Mouse (Mus musculus) adrenal gland, adult 8-10 months (tissue): ENCODE measurements at regions not wholly inside any gene's neighbourhood (a gene's known extent, or its start where the extent isn't known, plus 50 kb on each side); places are given as distances from the start of the nearest gene placed in this dataset.

Source experiments
- DNase-seq: peaks from one replicate; pipeline ENCODE4 v3.0.0; 2022

DNA sequence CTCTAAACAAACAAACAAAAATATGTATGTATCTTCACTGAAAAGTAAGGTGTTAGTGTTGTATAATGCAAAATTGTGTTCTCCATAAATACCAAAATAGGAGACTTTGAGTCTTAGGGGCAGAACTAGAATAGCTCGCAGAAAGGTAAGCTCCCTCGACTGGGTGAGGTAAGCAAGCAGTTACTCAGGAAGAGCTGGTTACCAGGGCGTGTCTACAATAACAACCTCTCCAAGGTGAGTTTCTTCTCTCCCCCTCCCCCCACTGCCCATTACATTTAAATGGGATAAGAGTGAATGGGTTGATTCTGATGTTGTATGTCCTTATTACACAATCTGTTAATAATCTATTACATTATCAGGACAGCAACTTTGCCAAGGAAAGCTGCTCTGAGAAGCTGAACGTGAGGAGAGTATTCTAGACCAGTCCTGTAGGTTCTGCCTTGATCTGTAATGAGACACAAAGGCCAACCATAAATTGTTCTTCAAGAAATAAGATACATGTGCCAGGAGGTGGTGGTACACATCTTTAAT, 125.2 kb upstream of the Zfand5 start:
- no peak for DNase-seq

DNA sequence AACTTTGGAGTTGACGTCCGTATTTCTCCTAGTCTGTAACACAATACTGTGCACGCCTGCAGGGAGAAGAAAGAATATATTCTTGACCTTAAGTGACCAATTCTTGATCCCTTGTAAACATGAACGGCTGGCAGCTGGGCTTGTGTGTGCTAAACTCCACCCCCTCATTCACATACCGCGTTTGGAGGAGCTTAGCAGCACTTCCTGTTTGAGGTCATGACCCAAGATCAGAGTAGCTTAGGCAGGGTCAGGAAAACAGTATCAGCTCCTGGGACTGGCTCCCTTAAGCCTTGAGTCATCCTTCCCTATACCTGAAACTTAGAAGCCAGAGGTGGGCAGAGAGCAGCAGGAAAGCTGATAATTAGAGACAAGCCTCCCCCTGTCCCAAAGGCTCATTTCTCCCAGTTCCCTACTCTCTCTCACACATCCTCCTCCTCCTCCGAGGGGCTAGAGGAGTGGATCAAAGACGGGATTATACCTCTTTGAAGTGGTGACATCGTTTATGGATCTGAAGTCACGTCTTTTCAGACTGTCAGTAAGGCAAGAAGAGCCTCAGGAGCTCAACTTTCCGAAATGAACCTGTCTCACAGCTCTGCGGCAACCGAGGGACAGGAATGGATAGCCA, 127.3 kb upstream of the Zfand5 start:
- DNase-seq: no peak

DNA sequence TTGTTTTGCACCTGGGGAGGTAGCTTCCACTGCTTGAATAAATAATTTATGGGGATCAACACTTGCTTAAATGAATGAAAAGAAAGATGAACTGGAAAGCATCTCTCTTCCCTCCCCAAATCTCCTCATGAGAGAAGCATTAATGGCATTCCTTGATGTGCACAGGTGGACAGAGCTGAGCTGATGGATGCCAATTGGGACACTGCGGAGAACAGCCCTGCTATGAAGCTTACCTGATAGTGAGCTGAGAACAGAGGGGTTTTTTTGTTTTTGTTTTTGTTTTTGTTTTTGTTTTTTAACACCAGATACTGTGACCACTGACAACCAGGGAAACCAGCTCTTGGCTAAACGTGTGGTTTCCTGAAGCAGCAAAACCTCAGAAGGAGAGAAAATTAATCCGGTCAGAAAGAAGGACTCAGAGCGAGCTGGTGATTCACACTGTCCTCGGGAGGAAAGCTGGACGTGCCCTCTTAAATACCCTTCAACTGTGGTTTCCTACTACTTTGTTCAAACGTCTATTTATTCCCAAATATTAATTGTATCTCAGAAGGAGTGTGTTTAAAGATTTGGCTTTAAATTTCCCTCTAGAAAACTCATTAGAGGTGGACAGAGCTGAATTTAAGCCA, 128.0 kb upstream of the Zfand5 start:
- no peak for DNase-seq

DNA sequence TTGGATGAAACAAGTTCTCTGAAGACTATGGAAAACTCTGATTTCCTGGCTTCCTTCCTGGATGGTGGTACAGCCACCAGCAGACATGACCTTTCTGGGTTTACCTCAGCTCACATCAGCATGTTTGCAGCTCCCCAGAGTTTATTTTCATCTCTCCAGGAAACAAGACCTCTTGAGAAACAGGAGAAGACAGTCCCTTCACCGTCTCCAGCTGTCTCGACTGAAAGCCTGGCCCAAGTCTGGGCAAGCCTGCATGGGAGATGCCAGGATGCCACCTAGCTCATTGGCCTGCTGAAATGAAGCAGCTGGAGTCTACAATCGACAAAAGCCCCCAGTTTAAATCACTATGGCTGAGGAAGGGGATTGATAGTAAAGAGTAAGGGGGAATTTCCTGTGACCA, 131.6 kb upstream of the Zfand5 start:
- no peak for DNase-seq

DNA sequence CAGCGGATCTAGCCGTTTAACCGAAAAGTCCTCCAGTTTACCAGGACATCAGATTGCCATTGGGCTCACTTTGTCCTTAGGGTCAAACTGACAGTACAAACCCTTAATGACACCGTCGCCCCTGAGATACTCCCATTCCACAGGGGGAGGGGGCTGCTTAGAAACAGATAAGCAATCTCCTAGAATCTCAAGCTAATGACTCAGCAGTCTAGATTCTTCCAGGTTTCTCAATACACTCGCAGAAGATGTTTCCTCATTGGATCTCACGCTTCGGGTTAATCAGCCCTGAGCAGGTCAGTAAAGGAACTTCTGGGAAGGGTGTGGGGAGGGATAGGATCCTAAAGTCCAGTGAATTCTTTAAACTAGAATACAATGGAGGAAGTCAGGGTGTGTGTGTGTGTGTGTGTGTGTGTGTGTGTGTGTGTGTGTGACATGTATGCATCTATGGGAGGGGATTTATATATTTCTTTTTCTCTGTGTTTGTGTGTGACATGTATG, 133.0 kb upstream of the Zfand5 start:
- no peak for DNase-seq

DNA sequence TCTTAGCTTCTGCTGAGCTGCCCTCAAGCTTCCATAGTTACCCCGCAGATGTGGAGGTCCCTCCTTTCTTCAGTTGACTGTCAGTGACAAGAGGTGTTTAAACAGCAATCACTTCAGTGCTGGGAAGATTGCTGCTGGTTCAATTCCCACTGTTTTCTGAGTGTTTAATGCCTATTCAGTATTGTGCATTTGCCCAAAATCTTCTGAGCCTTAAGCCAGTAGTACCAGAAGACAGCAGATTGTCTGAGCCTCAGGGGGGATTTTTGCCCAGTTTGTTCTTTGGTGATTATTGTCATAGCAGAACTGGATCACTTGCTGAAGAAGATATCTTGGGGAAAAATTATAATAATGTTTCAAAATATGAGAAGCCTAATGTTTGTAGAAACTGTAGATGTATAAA, 135.3 kb upstream of the Zfand5 start:
- DNase-seq: no peak

DNA sequence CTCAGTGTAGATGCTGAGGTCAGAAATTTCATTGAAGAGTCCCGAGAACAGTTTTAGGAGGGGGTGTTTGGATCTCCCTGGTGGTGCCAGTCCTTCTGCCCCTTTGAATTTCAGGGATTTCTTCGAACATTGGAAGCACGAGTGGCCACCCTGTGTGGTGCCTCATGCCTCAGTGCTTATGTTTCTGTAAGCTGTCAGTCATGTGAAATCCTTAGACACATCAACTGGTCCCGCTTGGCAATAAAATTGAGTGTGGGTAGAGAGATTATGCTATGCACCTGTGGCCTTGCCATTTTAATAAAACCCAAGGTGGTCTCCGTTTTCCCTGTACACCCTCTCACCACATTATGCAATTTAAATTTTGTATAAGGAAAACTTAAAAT, 136.1 kb upstream of the Zfand5 start:
- DNase-seq: no peak

DNA sequence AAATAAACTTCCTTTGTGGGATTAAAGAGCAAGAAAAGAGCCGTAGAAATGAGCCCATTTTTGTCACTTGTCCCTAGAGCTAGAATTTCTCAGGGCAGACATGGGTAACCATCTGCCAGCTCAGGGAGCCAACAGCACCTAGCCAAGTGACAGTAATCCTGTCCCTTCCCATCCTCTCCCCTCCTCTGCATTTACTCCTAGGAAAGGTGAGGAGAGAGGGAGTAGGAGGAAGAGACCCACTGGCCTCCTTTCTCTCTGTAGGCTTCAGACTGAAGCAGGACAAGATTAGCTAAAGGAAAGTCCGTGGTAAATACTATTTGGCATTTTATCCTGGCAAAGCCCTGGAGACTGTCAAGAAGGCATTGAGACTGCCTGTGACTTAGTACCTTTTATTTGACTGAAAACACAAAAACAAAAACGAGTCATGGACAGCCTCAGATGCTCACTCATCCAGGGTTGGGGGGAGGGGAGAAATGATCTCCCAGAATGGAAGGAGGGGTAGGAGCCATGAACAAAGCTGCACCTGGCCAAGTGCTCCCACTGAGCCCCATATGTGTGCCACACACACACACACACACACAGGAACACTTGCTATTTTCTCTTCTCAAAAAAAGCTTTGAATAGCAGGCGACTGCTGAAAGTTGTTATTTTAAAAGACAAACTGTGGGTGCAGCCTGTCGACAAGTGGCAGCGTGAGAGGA, 136.6 kb upstream of the Zfand5 start:
- no peak for DNase-seq

DNA sequence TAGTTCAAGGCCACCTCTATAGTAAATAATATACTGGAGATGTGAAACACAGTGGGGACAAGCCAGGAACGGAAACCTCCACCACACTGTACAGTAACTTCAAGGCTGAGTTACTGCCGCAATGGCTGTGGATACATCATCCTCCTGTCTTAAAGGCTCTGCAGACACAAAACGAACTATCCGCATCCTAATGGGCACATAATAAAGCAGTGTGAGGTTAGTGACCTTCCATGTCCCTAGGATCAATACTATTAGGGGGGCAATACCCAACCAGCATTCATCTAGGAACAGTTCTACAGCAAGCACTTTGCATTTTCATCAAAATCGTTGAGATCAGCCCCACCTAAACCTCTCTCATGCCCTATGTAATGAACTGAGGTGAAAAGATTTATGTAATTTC, 142.4 kb upstream of the Zfand5 start:
- DNase-seq: no peak

DNA sequence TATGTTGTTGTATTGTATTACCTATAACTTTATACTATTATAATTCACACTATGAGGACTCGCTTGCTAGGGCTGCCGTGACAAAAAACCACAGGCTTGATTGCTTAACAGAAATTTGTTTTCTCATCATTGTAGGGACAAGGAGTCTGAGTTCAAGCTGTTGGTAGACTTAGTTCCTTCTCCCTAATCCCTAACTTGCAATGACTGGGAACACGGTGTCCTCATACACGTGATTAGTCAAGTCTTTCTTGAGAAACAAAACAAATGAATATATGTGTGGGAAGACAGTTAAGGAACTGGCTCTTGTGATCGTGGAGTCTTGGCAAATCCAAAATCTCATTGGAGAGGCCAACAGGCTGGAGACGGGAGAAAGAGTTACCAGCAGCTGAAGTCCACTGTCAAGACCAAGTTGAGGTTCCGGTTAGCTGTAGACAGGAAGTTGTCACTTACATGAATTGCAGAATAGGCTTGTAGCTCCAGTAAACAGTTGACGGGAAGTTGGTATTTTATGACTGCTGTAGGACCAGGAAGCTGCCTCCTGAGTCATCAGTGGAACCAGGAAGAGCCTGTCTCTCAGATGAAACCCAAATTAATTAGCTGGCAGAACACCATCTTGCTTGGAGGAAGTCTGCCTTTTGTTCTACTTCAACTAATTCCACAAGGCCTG, 144.9 kb upstream of the Zfand5 start:
- DNase-seq: no peak

DNA sequence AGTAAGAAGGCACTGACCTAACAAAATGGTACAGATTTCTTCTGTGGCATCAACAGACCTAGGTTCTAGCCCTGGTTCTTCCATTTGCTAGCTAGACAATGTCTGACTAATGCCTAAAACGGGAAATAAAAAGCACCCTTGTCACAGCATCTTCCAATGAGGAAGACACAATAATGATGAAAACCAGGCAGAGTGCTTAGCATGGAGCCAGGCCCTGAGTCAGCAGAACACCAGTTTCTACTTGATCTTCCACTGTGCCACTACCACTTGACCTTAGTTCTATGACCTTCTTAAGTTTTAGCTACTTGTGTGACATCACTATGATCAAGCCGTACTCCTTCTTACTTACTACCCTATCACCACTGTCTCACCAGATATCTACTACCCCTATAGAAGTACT, 145.4 kb upstream of the Zfand5 start:
- DNase-seq: no peak

DNA sequence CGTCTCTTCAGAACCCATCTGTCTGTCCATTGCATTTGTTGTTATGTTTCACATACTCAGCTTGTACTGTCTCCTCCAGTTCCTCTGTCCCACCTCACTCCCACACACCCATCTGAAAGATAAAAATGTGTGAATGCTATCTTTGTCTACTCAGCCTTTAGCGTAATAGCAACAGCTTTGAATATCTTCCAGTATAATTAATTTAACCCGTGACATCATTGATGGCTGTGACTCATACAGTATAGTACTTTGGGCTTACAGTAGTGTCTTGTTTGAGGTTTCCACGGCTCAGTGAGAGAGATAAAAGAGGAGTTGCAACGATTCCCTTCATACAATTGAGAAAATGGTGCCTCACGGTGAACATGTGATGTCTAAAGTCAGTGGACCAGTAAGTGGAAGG, 152.6 kb upstream of the Zfand5 start:
- DNase-seq: no peak

DNA sequence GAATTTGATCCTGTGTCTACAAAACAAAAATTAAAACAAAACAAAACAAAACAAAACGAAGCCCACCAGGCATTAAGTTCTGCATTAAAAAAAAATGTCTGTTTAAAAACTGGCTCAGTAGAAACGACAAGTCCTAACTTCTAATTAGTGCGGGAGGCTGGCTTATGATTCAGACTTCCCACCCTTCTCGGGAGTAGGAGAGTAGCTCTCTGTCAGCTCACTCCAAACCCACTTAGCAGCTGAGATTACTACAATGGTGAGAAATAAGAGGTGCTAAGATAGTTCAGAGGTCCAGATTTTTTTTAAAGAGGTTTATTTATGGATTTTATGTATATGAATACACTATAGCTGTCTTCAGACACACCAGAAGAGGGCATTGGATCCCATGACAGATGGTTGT, 153.3 kb upstream of the Zfand5 start:
- DNase-seq: no peak

DNA sequence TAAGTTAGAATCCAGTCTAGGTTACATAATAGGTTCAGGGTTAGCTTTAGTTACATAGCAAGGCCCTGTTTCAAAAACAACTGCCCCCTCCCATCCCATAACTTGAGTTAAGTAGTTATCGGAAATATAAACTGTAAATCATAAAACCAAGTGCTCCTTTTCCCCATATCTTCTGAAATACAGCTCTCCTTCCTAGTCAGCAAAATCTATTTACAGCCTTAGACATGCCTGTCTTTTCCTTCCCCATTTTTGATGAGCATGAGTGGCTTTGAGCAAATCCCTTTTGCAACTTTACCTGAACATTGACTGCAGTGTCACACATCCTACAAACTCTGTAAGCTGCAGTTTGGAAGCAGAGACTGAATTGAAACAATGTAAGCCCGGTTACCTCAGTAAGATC, 156.4 kb upstream of the Zfand5 start:
- DNase-seq: no peak

DNA sequence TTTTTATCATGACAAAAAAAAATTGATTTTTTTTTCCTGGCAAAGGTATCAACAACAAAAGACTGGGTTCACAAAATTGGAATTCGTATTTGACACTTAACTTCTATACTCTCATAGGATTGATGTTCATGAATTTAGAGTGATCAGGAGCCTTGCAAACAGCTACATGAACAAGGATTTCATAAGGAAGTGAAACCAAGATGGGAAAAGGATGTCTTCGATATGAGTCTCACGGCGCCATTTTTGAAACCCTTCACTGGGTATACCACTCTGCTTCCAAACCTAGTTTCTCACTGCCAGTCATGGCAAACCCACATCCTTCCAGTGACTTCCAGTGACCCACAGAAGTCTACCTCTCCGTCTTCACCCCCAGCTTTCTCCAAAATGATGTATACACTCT, 157.8 kb upstream of the Tmc1 start:
- DNase-seq: no peak

DNA sequence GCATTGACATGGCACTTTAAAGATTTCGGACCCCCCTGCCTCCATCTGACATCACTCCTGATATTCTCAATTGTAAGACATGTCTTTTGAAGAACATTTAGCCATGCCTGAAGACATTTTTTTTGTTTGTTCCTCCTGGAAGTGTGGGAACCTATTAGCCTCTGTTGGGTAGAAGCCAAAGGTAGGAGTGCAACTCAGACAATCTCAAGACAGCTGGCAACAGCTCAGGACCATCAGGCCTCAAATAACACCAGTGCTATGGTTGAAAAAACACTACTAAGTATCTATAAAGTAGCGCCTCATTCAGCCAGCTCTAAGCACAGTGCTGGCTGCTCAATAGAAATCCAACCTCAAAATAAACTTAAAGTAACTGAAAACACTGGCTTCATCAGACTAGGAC, 154.3 kb upstream of the Tmc1 start:
- DNase-seq: no peak

DNA sequence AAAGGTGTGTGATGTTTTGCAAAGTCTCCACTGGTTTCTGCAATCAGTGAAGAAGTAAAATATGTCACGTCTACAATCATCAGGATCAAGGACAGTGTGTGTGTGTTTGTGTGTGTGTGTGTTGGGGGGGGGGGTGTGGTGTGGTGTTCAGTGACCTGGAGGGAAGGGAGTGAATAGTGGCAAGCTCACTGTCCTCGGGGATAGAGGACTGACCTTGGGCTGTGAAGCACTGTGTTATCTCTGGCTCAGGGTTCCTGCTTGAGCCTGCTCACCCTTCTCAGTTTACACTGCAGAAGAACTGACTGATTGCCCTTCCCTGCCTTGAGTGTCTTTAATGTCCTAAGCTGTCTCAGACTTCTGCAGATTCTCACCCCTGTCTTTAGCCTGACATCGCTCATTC, 153.7 kb upstream of the Tmc1 start:
- peak; percentile 31 for DNase-seq

DNA sequence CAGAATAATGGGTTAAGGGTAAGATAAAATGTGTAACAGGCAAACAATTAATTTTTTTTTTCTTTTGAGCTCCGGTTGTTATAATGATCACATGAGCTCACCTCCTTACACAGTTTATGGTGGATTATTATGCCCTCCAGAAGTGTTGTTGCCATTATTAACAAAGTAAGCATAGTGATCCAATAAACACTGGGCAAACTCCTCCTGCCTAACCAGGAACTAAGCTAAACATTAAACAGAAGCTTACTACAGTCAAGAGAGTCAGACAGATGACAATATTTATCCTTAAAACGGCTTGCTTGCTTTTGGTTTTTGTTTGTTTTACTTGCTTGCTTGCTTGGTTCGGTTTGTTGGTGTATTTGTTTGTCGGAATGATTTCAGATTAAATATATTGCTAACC, 153.3 kb upstream of the Tmc1 start:
- no peak for DNase-seq

DNA sequence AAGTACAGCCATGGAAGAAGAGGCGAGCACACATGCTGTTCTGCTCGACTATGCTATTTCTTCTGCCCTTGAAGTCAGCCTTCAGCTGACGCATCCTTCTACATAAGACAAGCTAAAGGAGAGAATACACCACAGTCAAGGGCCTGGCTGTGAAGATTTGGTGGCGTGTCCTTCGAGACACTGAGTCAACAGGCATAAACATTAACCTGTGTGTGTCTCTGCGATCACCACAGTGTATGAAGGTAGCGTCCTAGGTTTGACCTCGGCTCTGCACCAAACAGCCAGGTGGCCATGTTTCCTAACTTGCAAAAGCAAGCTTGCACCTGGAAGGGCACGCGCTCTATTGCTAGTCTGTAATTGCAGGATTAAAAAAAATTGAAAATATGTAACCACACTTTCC, 152.8 kb upstream of the Tmc1 start:
- DNase-seq: peak; percentile 28

DNA sequence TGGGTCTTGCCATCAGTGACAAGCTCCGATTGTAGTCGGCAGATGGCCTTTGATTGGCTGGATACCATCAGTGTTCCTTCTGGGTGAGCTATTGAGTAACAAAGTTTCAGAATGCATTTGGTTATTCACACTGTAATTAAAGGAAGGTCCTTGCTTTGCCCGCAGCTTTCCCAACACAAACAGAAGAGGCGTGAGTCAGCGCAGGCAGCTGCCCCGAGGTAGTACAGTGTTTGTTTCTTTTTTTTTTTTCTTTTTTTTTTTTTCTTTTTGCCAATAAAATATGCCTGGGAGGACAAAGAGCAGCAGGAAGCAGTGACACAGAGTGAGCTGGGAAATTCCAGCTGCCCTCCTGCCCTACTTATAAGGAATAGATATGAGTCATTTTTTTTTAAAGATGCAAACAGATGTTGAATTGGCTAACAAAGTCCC, 152.3 kb upstream of the Tmc1 start:
- peak; percentile 81 for DNase-seq

DNA sequence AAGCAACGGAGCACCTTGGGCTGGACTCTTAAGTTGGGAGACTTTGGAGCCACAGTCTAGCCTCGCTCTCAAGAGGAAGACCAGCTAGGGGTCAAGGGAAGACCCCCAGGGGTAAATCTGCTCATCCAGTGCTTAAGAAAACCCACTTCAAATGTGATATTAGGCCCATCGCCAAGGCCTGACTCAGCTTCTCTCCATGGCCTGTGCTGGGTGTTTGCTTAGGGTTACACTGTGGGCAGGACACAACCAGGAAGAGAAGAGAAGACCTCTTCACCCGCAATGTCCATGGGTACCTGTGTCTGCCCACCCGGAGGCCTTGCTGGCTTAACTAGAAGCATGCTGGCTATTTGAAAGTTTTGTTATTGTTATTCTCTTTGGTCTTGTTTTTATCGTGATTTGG, 151.0 kb upstream of the Tmc1 start:
- peak; percentile 24 for DNase-seq

DNA sequence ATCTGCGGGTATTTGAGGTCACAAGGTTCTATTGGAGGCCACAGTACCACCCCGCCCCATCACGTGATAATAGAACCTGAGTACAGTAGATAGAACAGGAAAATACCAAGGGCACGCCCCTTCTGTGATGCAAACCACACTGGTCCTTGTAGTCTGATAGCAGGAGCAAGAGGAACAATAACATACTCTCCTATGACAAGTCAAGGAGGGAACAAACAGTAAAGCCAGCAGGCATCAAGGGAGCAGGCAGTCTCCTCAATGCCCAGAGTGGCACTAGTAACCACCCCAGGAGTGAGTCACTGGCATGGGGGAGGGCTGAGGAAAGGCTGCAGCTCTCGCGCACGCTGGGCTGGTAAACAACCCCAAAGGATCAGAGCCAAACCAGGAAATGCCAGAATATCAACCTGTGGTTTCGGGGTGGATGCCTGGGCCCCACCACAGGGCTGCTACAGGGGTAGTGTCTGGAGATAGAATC, 150.5 kb upstream of the Tmc1 start:
- peak; percentile 82 for DNase-seq
